Mouse (Mus musculus): Measurements from ENCODE around the gene C2cd4c. TPM values are rescaled to one million over a fixed set of nuclear protein-coding genes. Genes with fewer than 3 reads are reported as not detected.

C2cd4c gene
- polyA plus RNA-seq, 1 experiment from 2014 or later: 0.27 TPM

- 43% methylated on average over 2 of the region's 2 CpGs for WGBS
Observed at GRCm38 (mm10) chr10:79607892-79608291, 5.9 kb downstream of the C2cd4c start.

GRCm38 (mm10) chr10:79606537-79606936 lies 7.3 kb downstream of the C2cd4c start:
- H3K4me1 ChIP-seq: 0 out of 2 replicates have a peak, but pooled peaks cover 3% of the 10 kb centered on the region
- no peak overlapping the region for H3K4me2 ChIP-seq (replicated peaks)
- no peaks in the 10 kb centered on the region for H3K27me3 ChIP-seq
- no peak overlapping the region for H3K27ac ChIP-seq (replicated peaks)
- H3K4me3 ChIP-seq: no peak overlapping the region
- no peak overlapping the region for H3K9ac ChIP-seq (replicated peaks)
- H3K36me3 ChIP-seq: no peaks in the 10 kb centered on the region
- WGBS: 52% methylated on average over 4 of the region's 4 CpGs
- no peaks in the 10 kb centered on the region for H3K9me3 ChIP-seq
- ATAC-seq (replicated peaks): no peak

More at GRCm38 (mm10) chr10:79607892-79608291, 5.9 kb downstream of the C2cd4c start:
- no peaks in the 10 kb centered on the region for H3K9me3 ChIP-seq
- ATAC-seq (replicated peaks): no peak
- no peak overlapping the region for H3K27ac ChIP-seq (replicated peaks)
- H3K4me2 ChIP-seq (replicated peaks): no peak overlapping the region
- H3K9ac ChIP-seq (replicated peaks): no peak overlapping the region
- no peak overlapping the region for H3K4me3 ChIP-seq
- no peaks in the 10 kb centered on the region for H3K36me3 ChIP-seq
- H3K4me1 ChIP-seq: peaks cover 15% of the 10 kb centered on the region
- H3K27me3 ChIP-seq: peaks cover 12% of the 10 kb centered on the region

GRCm38 (mm10) chr10:79597936-79598230 lies 15.9 kb downstream of the C2cd4c start:
- H3K27me3 ChIP-seq: peaks cover 9% of the 10 kb centered on the region; the same call in 1 of the 2 replicates
- H3K36me3 ChIP-seq: no peaks in the 10 kb centered on the region
- H3K27ac ChIP-seq (replicated peaks): no peak overlapping the region
- H3K4me3 ChIP-seq: no peak overlapping the region
- ATAC-seq (replicated peaks): no peak
- WGBS: 87% methylated on average over 4 of the region's 4 CpGs
- 0 out of 2 replicates have a peak, but pooled peaks cover 2% of the 10 kb centered on the region for H3K4me1 ChIP-seq
- H3K4me2 ChIP-seq (replicated peaks): no peak overlapping the region
- no peaks in the 10 kb centered on the region for H3K9me3 ChIP-seq
- H3K9ac ChIP-seq (replicated peaks): no peak overlapping the region

GRCm38 (mm10) chr10:79597051-79597935 lies 16.5 kb downstream of the C2cd4c start:
- peaks cover 9% of the 10 kb centered on the region; the same call in 1 of the 2 replicates for H3K27me3 ChIP-seq
- H3K4me3 ChIP-seq: no peak overlapping the region
- WGBS: 33% methylated on average over 13 of the region's 13 CpGs
- no peak overlapping the region for H3K27ac ChIP-seq (replicated peaks)
- H3K9ac ChIP-seq (replicated peaks): no peak overlapping the region
- no peaks in the 10 kb centered on the region for H3K36me3 ChIP-seq
- no peak overlapping the region for H3K4me2 ChIP-seq (replicated peaks)
- H3K4me1 ChIP-seq: 0 out of 2 replicates have a peak, but pooled peaks cover 2% of the 10 kb centered on the region
- no peaks in the 10 kb centered on the region for H3K9me3 ChIP-seq
- no peak for ATAC-seq (replicated peaks)

- Histone ChIP-seq H3K4me3 (no peak overlapping the region), H3K4me2 (replicated peaks) (no peak overlapping the region), H3K9me3 (no peaks in the 10 kb centered on the region), H3K36me3 (no peaks in the 10 kb centered on the region), H3K27me3 (peaks cover 9% of the 10 kb centered on the region; the same call in 1 of the 2 replicates), H3K27ac (replicated peaks) (no peak overlapping the region), H3K4me1 (0 out of 2 replicates have a peak, but pooled peaks cover 2% of the 10 kb centered on the region), H3K9ac (replicated peaks) (no peak overlapping the region)
- peak; percentile 51; the same call in 1 of the 2 replicates for ATAC-seq (replicated peaks)
- 59% methylated on average over 8 of the region's 8 CpGs for WGBS
Observed at GRCm38 (mm10) chr10:79595590-79595929, 18.3 kb downstream of the C2cd4c start.

GRCm38 (mm10) chr10:79594872-79595589 lies 18.8 kb downstream of the C2cd4c start:
- Histone ChIP-seq H3K4me2 (replicated peaks) (no peak overlapping the region), H3K4me1 (0 out of 2 replicates have a peak, but pooled peaks cover 2% of the 10 kb centered on the region), H3K36me3 (no peaks in the 10 kb centered on the region), H3K27ac (replicated peaks) (no peak overlapping the region), H3K9ac (replicated peaks) (no peak overlapping the region), H3K9me3 (no peaks in the 10 kb centered on the region), H3K27me3 (peaks cover 9% of the 10 kb centered on the region; the same call in 1 of the 2 replicates), H3K4me3 (no peak overlapping the region)
- WGBS: 20% methylated on average over 17 of the region's 17 CpGs
- ATAC-seq (replicated peaks): peak; percentile 88

- WGBS: 58% methylated on average over 6 of the region's 6 CpGs
- H3K4me1 ChIP-seq: 0 out of 2 replicates have a peak, but pooled peaks cover 2% of the 10 kb centered on the region
- H3K4me3 ChIP-seq: no peak overlapping the region
- ATAC-seq (replicated peaks): no peak
- no peak overlapping the region for H3K4me2 ChIP-seq (replicated peaks)
- H3K27me3 ChIP-seq: peaks cover 9% of the 10 kb centered on the region; the same call in 1 of the 2 replicates
- H3K27ac ChIP-seq (replicated peaks): no peak overlapping the region
- no peaks in the 10 kb centered on the region for H3K9me3 ChIP-seq
- H3K9ac ChIP-seq (replicated peaks): no peak overlapping the region
- no peaks in the 10 kb centered on the region for H3K36me3 ChIP-seq
Observed at GRCm38 (mm10) chr10:79594111-79594510, 19.7 kb downstream of the C2cd4c start.

GRCm38 (mm10) chr10:79590702-79591101 lies 23.1 kb downstream of the C2cd4c start:
- Histone ChIP-seq H3K9ac (replicated peaks) (no peak overlapping the region), H3K4me3 (no peak overlapping the region), H3K27ac (replicated peaks) (no peak overlapping the region), H3K9me3 (no peaks in the 10 kb centered on the region), H3K4me1 (0 out of 2 replicates have a peak, but pooled peaks cover 2% of the 10 kb centered on the region), H3K4me2 (replicated peaks) (no peak overlapping the region), H3K27me3 (peaks cover 9% of the 10 kb centered on the region; the same call in 1 of the 2 replicates), H3K36me3 (no peaks in the 10 kb centered on the region)
- WGBS: 91% methylated on average over 1 of the region's 1 CpGs
- ATAC-seq (replicated peaks): no peak

- Histone ChIP-seq H3K9me3 (no peaks in the 10 kb centered on the region), H3K27ac (replicated peaks) (no peak overlapping the region), H3K4me2 (replicated peaks) (no peak overlapping the region), H3K4me1 (no peaks in the 10 kb centered on the region), H3K36me3 (no peaks in the 10 kb centered on the region), H3K9ac (replicated peaks) (no peak overlapping the region), H3K27me3 (no peaks in the 10 kb centered on the region), H3K4me3 (no peak overlapping the region)
- 69% methylated on average over 4 of the region's 4 CpGs for WGBS
- no peak for ATAC-seq (replicated peaks)
Observed at GRCm38 (mm10) chr10:79587752-79588126, 26.1 kb downstream of the C2cd4c start.

GRCm38 (mm10) chr10:79587061-79587751 lies 26.6 kb downstream of the C2cd4c start, which contains the start of gene Theg:
Theg (minus strand) TSS chr10:79587331.
- Histone ChIP-seq H3K4me3 (no peak within 1 kb of the TSS), H3K36me3 (no peaks in the 10 kb centered on the region), H3K9me3 (no peaks in the 10 kb centered on the region), H3K27ac (replicated peaks) (no peak within 1 kb of the TSS), H3K4me1 (no peaks in the 10 kb centered on the region), H3K4me2 (replicated peaks) (no peak within 1 kb of the TSS), H3K27me3 (no peaks in the 10 kb centered on the region), H3K9ac (replicated peaks) (no peak within 1 kb of the TSS)
- ATAC-seq (replicated peaks): no peak
- 88% methylated on average over 5 of the region's 5 CpGs for WGBS

- H3K4me3 ChIP-seq: no peak overlapping the region
- 79% methylated on average over 8 of the region's 8 CpGs for WGBS
- no peak overlapping the region for H3K9ac ChIP-seq (replicated peaks)
- H3K36me3 ChIP-seq: no peaks in the 10 kb centered on the region
- H3K4me1 ChIP-seq: no peaks in the 10 kb centered on the region
- no peak for ATAC-seq (replicated peaks)
- H3K4me2 ChIP-seq (replicated peaks): no peak overlapping the region
- H3K27ac ChIP-seq (replicated peaks): no peak overlapping the region
- no peaks in the 10 kb centered on the region for H3K27me3 ChIP-seq
- H3K9me3 ChIP-seq: no peaks in the 10 kb centered on the region
Observed at GRCm38 (mm10) chr10:79586243-79586642, 27.6 kb downstream of the C2cd4c start.

- Histone ChIP-seq H3K9me3 (no peaks in the 10 kb centered on the region), H3K36me3 (no peaks in the 10 kb centered on the region), H3K27me3 (no peaks in the 10 kb centered on the region), H3K4me2 (replicated peaks) (no peak overlapping the region), H3K9ac (replicated peaks) (no peak overlapping the region), H3K27ac (replicated peaks) (no peak overlapping the region), H3K4me3 (no peak overlapping the region), H3K4me1 (no peaks in the 10 kb centered on the region)
- 95% methylated on average over 5 of the region's 5 CpGs for WGBS
- ATAC-seq (replicated peaks): no peak
Observed at GRCm38 (mm10) chr10:79585723-79586122, 28.1 kb downstream of the C2cd4c start.

Data from forebrain, embryonic 15.5 days (tissue).